Mouse (Mus musculus): ENCODE data around the gene Slc17a3. TPM values are rescaled to one million over a fixed set of nuclear protein-coding genes. Genes with fewer than 3 reads are reported as not detected.

The Slc17a3 gene
- total RNA-seq, 2 experiments from 2014 or later: not detected

DNA sequence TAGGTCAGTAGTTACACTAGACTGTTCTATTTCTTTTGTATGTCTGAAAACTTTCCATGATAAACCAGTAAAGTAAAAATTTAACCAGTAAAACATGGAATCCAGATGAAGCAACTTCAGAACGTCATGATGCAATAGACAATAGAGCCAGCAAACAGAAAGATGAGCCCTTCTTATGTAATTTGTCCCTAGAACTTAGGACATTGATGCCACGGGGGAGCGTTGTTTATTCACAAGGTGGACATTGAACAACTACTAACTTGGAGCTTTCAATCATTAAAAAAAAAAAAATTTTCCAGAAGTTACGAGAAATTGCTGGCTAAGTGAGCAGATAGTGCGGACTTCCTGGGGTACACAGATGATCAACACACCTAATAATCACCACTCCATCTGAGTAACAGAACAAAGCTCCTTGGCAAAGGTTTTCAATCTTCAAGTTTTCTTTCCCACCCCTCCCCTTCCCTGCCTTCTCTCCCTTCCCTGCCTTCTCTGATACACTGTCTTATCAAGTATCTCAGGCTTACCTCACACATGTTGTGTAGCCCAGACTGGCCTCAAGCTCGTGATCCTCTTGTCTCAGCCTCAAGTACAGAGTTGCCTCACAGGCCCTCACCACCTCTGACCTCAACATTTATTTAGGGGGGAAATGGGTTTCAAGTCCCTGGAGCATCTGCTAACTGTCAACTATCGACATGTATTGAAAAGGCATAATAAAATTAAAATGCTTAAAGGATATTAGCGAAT lies 29.7 kb downstream of the Slc17a3 start:
- intact Hi-C loops (cut with DNase I): no loop called here
- no peak for DNase-seq

DNA sequence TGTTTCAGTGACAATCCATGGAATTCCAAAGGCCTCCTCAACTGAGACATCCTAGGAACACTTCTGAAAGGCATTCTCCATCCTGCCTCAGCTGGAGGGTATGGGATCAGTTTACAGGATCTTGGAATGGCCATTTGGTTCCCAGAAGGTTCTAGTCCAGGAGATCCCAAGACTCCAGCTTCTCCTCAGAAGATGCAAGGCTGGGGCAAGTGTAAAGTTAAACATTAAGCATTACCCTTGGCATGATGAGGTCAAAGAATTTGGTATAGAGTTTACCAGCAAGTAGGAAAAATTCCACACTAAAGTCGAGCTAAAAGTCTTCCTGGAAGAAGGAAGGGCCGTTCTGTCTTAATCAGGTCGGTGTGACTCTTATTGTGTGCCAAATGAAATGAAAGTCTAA lies 30.8 kb downstream of the Slc17a3 start:
- DNase-seq: no peak
- intact Hi-C loops (cut with DNase I): no loop called here

DNA sequence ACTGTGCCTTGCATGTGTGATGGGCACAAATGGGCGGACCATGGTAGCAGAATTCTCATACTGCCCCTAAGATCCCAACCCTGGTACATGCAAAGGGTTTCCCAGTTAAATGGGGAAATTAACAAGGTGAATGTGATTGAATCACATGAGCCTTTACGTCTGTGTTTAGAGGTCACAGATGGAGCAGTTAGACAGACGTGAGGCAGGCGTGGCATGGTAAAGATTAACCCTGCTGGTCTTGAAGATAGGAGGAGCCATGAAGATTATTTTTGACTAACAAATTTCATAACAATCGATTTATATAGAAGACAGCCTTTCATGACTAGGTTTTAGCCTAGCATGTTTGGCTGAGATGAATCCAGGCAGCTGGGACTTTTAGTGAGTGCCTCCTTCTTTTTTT lies 33.9 kb downstream of the Slc17a3 start:
- no peak for DNase-seq
- intact Hi-C loops (cut with DNase I): no loop called here

DNA sequence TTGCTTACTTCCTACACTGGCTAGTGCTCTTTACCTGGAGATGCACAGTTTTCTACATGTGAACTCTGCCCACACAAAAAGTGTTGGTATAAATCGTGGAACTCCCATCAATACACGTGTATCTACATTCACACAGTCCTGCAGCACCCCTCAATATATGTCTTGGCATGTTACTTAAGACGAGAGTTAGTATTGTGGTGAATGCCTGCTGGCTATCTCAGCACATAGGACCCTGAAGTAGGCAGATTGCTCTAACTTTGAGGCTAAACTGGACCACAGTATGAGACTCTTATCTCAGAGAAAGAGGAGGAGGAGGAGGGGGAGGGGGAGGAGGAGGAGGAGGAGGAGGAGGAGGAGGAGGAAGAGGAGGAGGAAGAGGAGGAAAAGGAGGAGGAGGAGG lies 39.9 kb downstream of the Slc17a3 start:
- intact Hi-C loops (cut with DNase I): no loop called here
- no peak for DNase-seq

DNA sequence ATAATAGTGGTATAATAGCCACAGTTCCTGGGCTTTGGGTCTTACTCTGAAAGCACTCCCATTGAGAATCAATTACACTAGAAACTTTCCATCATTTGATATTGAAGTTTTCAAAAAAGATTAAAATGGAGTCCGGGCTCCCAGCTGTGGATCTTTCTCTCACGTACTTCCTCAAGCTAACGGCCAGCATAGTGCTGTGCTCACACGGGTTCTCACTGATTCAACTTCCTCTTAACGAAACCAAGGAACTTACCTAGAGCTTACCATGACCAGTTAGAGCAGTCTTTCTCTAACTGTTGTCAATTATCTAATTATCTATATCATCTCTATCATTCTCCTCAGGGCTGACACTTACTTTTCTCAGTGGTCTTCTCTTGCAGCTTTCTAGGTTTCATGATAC lies 40.4 kb downstream of the Slc17a3 start:
- no peak for DNase-seq
- intact Hi-C loops (cut with DNase I): no loop called here

DNA sequence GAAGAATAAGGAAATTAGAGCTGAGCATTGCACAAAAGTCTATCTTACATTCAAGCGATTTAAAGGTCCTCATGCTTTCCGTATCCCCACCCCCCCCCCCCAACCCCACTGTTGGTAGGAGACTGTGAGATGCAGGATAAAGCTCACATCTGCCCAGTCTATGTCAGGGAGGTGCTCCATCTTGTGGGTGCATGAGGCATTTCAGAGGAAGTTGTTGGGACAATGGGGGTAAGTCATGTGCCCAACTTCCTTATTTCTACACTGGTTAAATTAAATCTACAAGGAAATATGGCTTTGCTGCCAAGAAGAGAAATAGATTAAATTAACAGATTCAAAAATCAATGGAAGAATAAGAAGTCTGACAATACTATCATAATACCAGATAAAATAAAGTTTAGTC lies 46.3 kb downstream of the Slc17a3 start:
- DNase-seq: peak in 1 of 2 experiments; percentile 22
- intact Hi-C loops (cut with DNase I): loop anchor here (5.0 kb wide), 2 partner anchors 53 to 93 kb away; no protein-coding TSS in a partner anchor

DNA sequence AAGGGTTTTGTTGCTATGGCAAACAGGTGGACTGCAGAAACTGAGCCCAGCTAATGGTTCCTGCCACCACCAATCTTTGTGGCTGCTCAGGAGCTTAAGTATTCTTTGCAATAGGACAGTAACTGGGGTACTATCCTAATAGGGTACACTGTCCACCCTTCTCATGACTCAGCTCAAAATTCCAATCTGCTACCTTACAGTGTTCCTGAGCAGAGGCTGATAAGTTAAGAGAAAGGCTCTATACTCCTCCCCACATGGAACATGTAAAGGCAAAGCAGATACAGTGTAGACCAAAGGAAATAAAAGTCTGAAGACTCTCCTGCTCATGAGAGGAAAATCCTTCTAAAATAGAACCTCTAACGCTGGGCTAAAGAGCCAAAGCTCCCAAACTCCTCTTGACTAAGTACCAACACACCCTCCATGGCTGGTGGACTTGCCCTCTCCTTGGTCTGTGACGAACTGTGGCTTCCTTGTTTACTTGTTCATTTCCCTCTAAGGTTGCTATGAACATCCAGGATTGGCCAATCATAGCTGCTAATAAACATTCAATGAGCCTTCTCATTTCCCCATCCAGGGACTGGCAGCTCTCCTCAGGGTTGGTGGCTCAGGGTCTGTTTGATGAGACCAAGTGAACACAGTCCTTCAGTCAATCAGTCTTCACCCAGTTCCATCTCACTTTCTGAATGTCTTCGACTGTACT lies 47.9 kb downstream of the Slc17a3 start:
- intact Hi-C loops (cut with DNase I): loop anchor here (5.0 kb wide), 2 partner anchors 55 to 95 kb away; no protein-coding TSS in a partner anchor
- DNase-seq: no peak

DNA sequence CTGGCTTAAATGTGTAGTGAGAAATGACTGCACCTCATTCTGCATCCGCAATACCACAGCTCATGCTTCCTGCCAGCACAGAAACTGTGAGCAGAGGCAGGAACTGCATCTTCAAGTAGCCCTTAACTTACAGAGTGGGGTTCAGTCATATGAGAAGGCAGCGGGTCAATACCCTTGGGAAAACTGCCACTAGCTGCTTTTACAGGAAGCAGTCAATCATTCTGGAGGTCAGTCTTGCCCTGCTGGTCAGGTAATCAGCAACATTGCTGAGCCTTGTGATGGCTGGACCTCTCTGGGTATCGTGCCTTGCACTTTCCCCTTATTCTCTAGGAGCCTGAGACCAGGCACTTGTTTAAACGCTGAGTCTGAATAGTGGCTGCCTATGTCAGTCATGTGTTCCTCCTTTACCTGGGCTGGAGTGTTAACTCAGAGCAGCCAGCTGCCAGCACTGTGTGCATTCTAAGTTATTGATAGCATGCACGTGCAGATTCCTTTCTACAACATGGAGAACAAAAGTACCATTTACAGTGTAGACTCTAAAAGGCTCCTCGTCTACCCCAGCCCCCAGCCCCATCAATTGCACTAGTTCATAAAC lies 49.9 kb downstream of the Slc17a3 start:
- no peak for DNase-seq
- intact Hi-C loops (cut with DNase I): loop anchor here (5.0 kb wide), 2 partner anchors 57 to 97 kb away; no protein-coding TSS in a partner anchor

DNA sequence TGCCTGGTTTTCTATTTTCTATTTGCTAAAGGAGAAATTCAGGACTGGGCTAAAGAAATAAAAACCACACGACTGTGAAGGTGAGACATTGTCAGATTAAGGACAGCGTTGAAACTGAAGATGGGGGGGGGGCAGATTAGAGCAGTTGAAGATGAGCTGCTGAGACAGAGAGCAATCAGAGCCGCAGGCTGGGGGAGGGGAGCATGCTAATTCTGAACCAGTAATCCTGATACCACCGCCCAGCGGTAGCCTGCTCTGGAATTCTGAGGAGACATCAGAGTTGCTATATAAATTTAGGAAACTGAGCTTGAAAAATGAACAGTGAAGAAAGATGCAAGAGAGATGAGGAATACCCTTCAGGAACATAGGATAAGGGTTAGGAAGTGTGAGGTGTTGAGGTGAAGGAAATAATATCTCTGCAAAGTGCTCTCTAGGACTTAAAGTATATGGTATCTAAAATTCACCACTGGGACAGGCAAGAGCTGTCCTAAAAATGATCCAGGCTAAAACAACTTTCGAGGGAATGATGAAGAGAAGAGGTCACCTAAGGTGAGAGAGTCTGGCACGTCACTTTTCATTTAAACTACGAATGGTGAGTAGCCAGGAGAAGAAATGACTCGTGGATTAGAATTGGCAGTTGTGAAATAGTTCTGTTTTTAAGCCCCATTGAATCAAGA lies 53.5 kb downstream of the Slc17a3 start:
- intact Hi-C loops (cut with DNase I): no loop called here

DNA sequence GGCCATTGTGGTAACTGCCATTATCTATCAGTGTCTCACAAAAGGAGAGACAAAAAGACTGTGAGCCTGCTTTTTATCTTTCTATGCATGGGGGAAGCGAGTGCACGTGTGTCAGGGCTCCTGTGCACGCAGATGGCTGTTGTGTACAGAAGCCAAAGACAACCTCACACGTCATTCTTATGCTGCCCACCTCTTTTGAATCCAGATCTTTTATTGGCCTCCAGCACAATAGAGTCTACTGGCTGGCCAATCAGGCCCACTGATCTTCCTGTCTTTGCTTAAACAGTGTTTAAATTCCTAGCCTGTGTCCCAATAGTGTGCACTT lies 54.0 kb downstream of the Slc17a3 start:
- no peak for DNase-seq
- intact Hi-C loops (cut with DNase I): no loop called here

More for the DNA sequence above, 53.5 kb downstream of the Slc17a3 start:
- DNase-seq: no peak

DNA sequence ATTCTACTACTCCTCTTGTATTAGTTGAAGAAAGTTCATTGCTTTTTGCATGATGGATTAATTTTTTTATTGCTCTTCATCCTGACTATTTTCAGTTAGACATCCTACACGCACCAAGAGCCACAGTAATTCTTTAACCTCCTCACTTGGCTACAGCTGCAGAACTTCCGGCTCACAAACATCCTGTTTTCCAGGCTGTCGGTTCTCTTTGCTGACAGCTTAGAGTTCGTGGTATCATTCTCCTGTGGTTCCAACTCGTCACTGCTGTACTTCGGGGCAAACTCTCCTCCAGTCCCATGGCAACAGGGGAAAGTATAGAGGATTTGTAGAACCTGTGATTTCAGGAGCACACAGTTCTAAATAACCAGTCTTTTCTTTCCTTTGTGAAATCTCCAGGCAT lies 59.0 kb downstream of the Slc17a3 start:
- intact Hi-C loops (cut with DNase I): no loop called here
- no peak for DNase-seq

DNA sequence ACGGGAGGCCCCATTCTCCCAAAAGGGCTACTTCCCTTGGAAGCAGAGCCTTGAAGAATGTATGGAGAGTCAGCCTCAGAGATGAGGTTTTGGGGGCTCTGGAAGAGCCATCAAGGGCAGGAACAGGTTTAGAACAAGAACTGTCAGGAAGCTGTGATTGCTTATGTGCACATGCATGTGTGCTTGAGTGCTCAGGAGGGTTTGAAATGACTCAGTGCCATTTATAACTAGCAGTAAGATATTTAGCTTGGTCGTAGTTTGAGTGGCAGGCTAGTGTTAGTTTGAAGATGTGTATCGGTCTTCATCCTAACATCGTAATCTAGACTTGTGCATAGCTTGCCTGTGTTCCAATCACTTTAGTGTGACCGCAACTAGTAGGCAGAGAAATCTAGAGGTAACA lies 67.7 kb downstream of the Slc17a3 start:
- DNase-seq: no peak
- intact Hi-C loops (cut with DNase I): no loop called here

DNA sequence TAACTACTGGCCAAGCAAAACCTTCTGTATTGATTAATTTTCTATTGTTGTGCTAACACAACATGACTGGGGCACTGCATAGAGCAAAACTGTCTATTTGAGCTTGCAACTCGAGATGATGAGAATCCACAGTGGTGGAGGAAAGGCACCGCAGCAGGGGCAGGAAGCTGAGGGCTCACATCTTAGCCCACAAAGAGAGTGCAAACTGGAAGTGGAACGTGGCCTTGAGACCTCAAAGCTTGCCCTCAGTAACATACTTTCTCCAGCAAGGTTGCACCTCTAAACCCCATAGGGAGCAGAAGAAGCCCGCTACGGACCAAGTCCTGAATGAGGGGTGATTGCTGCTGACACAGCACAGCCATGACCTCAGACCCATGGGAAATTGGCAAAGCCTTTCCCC lies 70.9 kb downstream of the Slc17a3 start:
- intact Hi-C loops (cut with DNase I): no loop called here
- DNase-seq: no peak

Other genes starting within 250 kb of the Slc17a3 start
- 10 to 100 TPM; 10.5 to 16.6 TPM for gene Hist1h2be, start 218.3 kb upstream of the Slc17a3 start, total RNA-seq (2021)
- gene Hist1h1e, start 216.9 kb upstream of the Slc17a3 start, total RNA-seq (2021): 10 to 100 TPM; 56.8 to 68.5 TPM
- gene Hist1h2ac, start 155.5 kb upstream of the Slc17a3 start, total RNA-seq (2021): 1 to 10 TPM; 2.0 to 3.7 TPM
- 10 to 100 TPM; 48.8 to 56.9 TPM for gene Hist1h2bc, start 155.2 kb upstream of the Slc17a3 start, total RNA-seq (2021)
- under 1 TPM; 0.31 to 0.32 TPM for gene Hist1h1t, start 143.6 kb upstream of the Slc17a3 start, total RNA-seq (2021)
- gene Hist1h4c, start 141.0 kb upstream of the Slc17a3 start, total RNA-seq (2021): 10 to 100 TPM; 62.9 to 77.3 TPM
- gene Hfe, start 128.6 kb upstream of the Slc17a3 start, total RNA-seq (2021): 10 to 100 TPM; 39.5 to 41.3 TPM
- 100 to 1,000 TPM; 200 to 202 TPM for gene Hist1h1c, start 100.6 kb upstream of the Slc17a3 start, total RNA-seq (2021)
- gene Hist1h3c, start 93.8 kb upstream of the Slc17a3 start, total RNA-seq (2021): 10 to 100 TPM; 21.1 to 58.2 TPM
- 10 to 100 TPM; 26.5 to 61.9 TPM for gene Hist1h2bb, start 92.7 kb upstream of the Slc17a3 start, total RNA-seq (2021)
- 100 to 1,000 TPM in 1 of 2 experiments, 10 to 100 TPM in 1; 54.2 to 146 TPM for gene Hist1h2ab, start 88.3 kb upstream of the Slc17a3 start, total RNA-seq (2021)
- 100 to 1,000 TPM in 1 of 2 experiments, 10 to 100 TPM in 1; 70.3 to 154 TPM for gene Hist1h3b, start 87.2 kb upstream of the Slc17a3 start, total RNA-seq (2021)
- gene Hist1h4b, start 82.4 kb upstream of the Slc17a3 start, total RNA-seq (2021): 10 to 100 TPM; 44.8 to 83.6 TPM
- 10 to 100 TPM; 33.4 to 91.7 TPM for gene Hist1h4a, start 78.2 kb upstream of the Slc17a3 start, total RNA-seq (2021)
- gene Hist1h3a, start 77.0 kb upstream of the Slc17a3 start, total RNA-seq (2021): 100 to 1,000 TPM in 1 of 2 experiments, 10 to 100 TPM in 1; 55.1 to 114 TPM
- gene Hist1h1a, start 75.8 kb upstream of the Slc17a3 start, total RNA-seq (2021): 10 to 100 TPM; 28.9 to 69.7 TPM
- not detected for gene Trim38, start 69.5 kb upstream of the Slc17a3 start, total RNA-seq (2021)
- gene Slc17a2, start 32.4 kb upstream of the Slc17a3 start, total RNA-seq (2021): not detected
- not detected for gene Slc17a1, start 28.3 kb downstream of the Slc17a3 start, total RNA-seq (2021)
- not detected for gene Slc17a4, start 75.6 kb downstream of the Slc17a3 start, total RNA-seq (2021)
- gene Hist1h2ba, start 94.7 kb downstream of the Slc17a3 start, total RNA-seq (2021): not detected
- not detected for gene Hist1h2aa, start 95.0 kb downstream of the Slc17a3 start, total RNA-seq (2021)
- not detected for gene Scgn, start 151.8 kb downstream of the Slc17a3 start, total RNA-seq (2021)